Mouse (Mus musculus): ENCODE measurements around the gene Btk.

The Btk gene

DNA sequence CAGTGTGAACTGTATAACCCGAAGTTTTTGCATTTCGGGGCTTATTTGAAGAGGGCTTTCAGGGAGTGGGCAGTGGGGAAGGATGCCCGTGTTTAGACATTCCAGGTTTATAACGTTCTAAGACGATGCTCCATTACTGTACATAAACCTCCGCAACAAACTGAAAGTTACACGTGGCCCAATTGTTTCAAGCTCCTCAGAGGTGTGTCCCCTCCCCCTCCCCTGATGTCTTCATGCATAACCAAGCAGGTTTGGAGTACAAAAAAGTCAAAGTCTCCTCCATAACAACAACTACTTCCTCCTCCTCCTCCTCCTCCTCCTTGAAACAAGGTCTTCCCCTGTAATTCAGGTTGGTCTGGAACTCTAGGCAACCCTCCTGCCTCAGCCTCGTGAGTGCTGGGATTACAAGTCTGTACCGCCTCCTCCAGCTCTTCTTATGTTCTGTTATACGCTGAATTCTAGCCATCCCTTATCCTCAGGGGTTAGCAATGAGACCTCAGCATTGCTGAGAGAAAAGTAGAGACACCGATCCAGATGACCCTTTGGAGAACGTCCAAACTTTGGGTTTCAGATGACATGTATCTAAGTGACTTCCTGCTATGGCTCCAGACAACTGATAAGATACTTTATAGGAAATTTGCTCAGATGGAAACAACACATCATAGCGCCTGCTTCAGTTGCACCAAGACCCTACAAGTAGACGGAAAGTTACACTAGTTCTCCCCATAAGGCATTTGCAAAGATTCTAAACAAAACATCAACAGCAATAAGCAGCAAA, 2.7 kb downstream of the Btk start:
- DNase-seq (ENCODE audit: low spot score in 2 of 2) = no peak

DNA sequence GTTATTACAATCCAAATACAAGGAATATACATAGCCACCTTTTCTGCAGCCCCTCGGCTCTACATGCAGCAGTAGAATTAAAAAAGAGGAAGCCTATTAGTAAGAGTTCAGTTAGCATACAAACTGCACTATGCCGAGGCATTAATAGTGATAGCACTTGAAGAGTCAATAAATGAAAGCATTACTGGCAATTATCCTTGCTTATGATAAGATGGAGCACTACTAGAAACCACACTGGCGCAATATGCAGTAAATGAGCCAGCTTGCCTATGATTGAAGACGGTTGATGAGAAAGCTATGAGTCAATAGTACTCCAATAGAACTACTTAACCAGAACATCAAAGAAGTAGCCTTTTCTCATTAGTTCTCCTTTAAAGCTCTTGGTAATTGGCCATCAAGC, 5.5 kb downstream of the Btk start:
- DNase-seq (ENCODE audit: low spot score in 2 of 2) = no peak

DNA sequence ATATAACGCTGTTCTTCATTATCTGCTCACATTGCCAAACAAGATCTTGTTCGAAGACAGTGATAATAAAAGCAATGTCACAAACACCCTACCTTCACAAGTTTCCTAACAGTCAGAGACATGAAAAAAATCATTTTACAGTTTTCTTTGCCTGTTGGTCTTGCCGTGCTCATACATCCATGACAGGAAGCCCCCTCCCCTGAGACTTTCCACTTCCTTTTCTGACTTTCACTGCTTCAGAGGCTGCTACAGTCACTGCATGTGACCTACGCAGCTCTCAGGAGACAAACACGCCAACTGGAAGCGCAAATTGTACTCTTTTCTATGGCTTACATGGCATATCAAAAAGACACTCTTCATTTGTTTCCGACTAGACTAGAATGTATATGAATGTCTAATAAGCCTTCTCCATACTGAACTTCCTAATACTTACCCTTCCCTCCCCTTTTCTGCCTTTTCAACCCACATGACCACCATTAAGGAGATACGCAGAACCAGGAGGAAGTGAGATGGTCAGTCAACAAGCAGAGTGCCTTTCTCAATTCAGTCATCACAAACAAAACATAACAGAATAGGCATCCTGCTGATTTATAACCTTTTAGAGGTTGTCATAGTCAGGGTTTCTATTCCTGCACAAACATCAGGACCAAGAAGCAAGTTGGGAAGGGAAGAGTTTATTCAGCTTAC, 16.7 kb downstream of the Btk start:
- DNase-seq (ENCODE audit: low spot score in 2 of 2) = peak in 1 of 2 experiments; percentile 8

DNA sequence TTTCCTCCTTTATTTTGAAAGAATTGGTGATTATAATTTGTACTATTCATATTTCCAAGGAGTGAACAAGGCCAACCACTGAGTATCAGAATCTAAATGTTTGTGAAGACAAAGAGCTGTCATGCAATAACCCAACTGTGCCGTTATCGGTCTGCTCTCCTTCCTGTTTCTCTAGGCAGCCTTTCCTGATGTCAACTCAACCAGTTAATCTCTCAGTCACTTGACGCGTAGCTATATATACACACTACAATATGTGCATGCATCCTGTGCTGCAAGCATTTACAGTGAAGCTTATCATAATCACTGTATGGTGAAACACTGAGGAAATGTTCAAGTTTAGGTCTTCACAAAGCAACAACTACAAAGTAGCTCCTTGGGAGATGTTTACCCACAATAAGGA, 19.0 kb downstream of the Btk start:
- DNase-seq (ENCODE audit: low spot score in 2 of 2) = no peak

DNA sequence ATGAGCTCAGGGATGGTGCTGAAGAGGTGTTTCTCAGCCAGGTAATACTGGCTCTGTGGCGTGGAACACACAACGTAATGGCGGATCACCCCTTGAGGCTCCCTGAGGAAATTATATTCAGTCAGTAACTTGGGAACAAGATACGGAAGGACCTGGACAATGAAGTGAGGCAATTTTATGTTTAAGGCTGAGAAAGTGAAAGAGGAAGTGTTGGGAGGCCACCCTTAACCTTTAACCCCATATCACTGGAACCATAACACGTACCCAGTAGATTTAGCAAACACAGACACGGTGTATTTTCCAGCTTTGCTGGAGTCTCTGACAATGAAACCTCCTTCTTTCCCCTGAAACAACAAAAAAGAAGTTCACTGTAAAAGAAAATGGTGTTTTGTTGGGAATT, 28.9 kb downstream of the Btk start:
- no peak for DNase-seq (ENCODE audit: low spot score in 2 of 2)

DNA sequence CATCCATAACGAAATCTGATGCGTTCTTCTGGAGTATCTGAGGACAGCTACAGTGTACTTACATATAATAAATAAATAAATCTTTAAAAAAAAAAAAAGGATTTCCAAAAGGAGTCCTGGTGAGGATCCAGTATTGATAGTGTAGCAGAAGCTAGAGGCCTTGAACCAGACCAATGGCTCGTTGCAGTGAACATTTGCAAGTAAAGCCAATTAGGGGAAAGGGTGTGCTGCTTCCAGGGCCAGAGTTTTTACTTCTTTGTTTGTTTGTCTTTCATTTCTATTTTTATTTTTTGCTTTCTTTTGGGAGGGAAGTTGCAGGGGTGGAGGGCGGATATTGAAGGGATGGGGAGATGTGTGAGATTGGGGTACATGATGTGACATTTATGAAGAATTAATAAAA, 30.0 kb downstream of the Btk start:
- DNase-seq (ENCODE audit: low spot score in 2 of 2) = no peak

DNA sequence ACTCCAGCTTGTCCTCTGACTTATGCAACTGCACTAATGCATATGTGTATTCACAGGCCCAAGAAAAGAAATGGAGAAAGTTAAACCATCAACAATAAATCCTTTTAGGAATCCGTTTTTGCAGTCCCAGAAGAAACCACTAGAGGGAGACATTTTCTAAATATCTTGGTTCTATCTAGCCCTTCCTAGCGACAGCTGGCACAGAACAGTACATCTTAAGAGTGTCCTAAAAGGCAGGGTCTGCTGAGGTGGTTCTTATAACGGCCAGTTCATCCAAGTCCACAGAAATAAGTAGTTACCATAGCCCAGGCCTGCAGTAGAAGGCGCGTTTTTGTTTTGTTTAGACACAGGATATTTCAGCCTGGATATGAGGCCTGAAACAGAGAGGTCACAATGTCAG, 32.5 kb downstream of the Btk start:
- peak in 1 of 2 experiments; percentile 33 for DNase-seq (ENCODE audit: low spot score in 2 of 2)

DNA sequence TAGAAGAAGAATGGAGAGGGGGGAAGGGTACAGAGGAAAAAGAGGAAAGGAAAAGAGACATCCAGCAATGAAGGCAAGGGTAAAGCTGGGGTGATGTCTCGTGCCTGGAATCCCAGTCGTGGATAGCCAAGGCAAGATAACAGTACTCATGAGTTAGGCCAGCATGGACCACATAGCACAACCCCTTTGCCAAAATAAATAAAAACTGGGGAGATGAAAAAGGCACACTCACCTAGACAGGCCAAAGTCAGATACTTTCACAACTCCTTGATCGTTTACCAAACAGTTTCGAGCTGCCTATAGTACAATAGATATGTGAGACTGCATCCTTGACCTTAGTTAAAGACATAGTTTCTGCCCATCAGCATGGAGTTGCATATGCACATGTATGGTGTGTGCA, 36.0 kb downstream of the Btk start:
- DNase-seq (ENCODE audit: low spot score in 2 of 2) = no peak

DNA sequence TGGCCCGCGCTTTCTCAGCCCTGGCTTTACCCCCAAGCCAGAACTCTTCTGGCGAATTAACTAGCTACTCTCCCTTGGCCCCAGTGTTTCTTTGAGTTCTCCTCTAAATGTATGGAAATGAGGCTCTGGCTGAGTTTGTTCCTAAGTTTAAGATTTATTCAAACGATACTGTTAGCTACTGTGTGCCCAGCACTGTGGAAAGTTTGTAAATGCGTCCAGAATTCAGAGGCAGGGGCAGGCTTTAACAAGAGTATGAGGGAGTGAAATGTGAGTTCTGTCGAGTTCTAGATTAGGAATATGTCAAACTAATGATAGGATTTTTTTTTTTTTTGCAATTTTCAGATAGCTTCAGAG, 41.4 kb downstream of the Btk start:
- no peak for DNase-seq (ENCODE audit: low spot score in 2 of 2)

DNA sequence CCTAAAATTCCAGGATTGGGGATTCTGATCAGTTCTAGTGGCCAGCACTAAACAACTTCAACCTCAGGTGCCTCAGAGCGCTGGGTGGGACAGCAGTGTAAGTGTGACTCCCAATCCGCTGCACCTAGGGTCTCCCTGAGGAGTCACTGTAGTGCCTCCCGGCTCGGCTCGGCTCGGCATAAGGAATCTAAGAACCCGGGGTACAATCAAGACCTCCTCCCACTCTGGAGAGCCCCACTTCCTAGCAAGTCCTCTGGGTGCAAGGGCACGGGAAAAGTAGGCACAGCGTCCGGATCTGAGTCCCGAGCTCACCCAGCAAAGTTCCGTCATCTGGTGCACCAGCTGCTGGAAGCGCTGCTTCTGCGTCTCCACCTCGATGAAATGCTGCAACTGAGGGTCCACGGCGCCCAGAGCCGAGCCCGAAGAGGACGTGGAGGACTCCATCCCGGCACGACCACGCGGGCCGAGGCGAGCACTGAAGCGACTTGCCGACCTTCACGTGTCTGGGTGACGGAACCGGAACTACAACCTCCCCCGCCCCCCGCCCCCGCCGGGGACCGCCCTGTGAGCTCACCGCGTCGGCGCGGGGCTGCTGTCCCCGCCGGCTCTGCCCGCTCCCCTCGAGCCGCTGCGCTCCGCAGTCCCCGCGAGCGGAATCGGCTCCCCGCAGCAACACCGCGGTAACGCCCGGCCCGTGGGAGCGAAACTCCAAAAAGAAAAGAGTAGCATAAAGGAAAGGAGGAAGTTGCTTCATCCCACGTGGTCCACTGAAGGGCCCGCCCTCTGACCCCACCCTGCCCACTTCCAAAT, 42.0 kb downstream of the Btk start, which contains the start of gene Timm8a1:
Gene Timm8a1, minus strand, starts transcription at position 721 of the 810 bp plus-strand sequence.
- peak; percentile 27 to 48 for DNase-seq (ENCODE audit: low spot score in 2 of 2)

DNA sequence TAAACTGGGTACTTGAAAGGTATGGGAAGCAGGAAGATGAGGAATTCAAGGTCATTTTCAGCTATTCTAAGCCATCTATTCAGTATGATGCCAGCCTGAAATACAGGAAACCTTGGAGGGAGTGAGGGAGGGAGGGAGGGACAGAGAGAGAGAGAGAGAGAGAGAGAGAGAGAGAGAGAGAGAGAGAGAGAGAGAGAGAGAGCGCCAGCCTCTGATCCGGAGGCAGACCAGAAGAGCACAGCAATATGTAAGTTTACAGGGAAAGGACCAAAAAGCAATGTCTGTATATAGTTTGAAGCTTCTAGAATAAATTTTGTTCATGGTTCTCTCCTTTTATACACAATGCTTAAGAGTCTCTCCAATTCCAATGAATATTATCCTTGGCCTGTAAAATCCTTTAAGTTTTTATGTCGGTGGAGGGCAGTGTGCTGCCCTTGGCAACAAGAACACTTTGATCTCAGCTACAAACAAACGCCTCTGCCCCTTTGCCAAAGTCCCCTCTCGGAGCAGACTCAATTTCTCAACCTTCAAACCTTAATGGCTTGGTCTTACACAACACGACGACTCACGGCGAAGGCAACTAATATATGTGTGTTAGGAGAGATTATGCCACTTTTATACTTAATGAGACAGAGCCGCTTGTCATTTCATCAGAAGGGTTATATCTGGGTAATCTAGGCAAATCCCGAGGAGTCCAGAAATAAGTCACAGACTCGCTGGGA, 42.8 kb downstream of the Btk start:
- no peak for DNase-seq (ENCODE audit: low spot score in 2 of 2)

DNA sequence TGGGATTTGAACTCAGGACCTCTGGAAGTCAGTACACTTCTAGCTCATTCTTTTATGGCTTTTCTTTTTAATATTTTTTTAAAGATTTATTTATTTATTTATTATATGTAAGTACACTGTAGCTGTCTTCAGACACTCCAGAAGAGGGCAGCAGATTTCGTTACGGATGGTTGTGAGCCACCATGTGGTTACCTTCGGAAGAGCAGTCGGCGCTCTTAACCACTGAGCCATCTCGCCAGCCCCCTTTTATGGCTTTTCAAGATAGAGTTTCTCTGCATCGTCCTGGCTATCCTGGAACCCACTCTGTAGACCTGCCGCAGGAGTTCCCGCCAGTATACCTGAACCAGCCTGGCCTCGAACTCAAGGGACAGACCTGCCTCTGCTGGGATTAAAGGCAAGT, 43.6 kb downstream of the Btk start:
- peak in 1 of 2 experiments; percentile 5 for DNase-seq (ENCODE audit: low spot score in 2 of 2)

DNA sequence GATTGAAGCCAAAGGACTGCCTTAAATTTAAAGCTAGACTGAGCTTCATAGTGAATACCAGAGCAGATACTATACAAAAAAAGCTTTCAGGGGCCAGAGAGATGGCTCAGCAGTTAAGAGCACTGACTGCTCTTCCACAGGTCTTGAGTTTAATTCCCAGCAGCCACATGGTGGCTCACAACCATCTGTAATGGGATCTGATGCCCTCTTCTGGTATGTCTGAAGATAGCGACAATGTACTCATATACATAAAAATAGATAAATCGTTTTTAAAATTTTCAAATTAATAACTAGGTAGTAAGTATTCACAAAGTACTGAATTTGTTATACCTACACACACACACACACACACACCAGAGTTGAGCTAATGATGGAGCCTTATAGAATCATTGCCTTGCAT, 50.0 kb downstream of the Btk start:
- DNase-seq (ENCODE audit: low spot score in 2 of 2) = no peak

DNA sequence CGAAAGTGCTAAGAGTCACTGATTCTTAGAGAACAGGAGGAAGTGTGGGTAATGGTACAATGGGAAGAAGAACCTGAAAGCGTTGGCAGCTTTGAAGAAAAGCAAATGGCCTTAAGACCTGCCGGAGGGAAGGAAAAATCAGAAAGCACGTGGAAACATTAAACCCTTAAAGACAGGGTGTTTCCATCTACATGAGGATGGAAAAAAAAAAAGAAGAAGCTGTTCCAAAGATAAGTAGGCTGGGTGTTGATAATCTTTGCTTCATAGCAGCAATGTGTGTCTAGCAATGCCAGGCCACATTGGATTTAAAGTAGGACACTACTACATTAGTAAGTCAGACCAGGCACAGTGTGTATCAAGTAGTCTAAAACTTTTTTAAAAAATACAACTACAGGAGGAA, 58.1 kb downstream of the Btk start:
- DNase-seq (ENCODE audit: low spot score in 2 of 2) = no peak

DNA sequence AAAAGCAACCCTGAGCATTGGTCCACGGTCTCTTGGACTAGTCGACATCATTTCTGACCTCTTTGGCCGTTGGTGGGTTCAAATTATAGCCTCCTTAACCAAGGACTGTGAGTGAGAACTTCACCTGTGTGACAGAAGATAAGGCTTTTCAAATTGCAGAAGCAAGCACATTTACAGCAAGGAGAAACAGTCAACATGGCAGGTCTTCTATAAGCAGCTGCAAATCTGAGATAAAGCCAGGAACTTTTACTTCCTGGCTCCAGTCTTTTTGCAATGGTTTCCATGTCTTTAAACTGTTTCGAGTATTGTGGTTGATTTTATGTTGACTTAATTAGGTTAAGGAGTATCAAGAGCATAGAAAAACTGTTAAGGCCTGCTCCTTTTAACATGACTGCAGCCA, 59.6 kb downstream of the Btk start:
- DNase-seq (ENCODE audit: low spot score in 2 of 2) = no peak

DNA sequence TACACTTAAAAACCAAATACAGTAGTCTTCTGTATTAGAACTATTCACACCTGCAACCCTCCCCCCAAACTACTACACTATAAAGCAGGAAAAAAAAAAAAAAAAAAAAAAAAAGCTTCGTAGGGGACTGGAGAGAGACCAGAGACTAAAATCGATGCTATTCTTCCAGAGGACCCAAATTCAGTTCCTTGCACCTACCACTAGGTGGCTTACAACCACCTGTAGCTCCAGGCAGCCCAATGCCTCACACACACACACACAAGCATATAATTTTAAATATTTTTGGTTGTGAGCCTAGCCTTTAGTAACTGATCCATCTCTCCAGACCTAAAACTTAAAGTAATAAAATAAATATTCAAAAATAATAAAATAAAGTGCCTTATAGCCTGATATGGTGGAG, 73.9 kb downstream of the Btk start:
- DNase-seq (ENCODE audit: low spot score in 2 of 2) = no peak

DNA sequence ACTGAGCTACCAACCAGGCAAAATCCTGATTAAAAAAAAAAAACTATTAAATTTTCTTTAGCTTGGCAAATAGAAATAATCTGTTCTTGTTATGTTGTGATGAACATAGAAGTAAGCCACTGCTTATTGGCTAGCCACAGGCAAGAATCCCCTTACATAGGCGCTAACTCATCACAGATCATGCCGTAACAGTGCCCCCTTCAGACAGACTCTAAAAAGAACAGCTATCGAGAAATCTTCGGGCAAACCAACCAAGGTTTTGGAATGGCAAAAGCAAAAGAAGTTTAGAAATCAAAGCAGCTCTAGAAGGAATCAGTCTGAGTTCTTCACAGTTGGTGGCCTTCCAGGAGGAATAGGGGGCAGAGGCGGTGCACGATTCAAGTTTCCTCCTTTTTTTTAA, 75.4 kb downstream of the Btk start:
- DNase-seq (ENCODE audit: low spot score in 2 of 2) = no peak

DNA sequence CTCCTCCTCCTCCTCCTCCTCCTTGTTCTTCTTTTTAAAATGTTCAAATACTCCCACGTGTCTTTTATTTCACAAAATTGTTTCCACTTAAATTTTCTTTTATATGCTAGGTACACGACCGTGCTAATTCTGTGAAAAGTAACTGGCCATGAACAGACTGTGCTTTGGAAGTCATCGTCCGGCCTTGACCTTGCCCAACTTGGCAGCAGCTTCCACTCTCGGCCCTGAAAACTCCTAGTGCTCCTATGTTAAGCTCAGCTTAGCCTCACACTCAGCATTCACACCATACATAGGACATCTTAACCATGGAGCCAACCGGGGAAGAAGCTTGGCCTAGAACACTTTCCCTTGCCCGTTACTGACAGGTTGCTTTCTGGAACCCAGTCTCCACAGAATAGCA, 82.7 kb downstream of the Btk start:
- no peak for DNase-seq (ENCODE audit: low spot score in 2 of 2)
